Mouse (Mus musculus): ENCODE results near the gene Hist1h4f.

DNA sequence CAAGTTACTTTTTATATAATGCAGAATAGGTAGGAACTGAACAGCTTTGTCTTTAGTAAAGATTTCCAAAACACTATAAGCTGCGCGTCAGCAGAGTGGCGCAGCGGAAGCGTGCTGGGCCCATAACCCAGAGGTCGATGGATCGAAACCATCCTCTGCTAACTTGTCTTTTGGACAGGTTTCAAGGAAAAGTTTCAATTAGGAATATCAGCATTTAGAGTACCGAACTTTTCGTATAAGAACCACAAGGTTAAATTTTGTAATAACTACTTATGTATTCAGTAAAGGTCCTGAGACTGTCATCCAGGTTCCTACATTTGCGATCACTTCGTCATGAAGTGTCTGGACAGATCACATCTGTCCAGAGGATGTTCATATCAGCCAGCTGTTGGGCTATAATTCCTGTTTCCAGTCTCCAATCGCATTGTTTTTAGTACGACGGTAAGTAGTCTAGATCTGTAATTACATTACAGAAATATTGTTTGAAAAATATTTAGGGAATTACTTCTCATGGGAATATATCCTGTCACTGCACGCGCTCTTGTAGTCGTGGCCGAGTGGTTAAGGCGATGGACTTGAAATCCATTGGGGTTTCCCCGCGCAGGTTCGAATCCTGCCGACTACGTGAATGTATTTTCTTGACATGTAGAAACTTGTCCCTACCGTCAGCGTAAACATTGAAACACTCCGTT lies 33.7 kb downstream of the Hist1h4f start:
- no peak for TF ChIP-seq CTCF (IDR thresholded peaks at IDR 0.05; ENCODE audit: low read depth, low read length)
- TF ChIP-seq GATA1 (IDR thresholded peaks at IDR 0.05; ENCODE audit: borderline replicate concordance, low read length), result no peak
- TF ChIP-seq POLR2AphosphoS5 (IDR thresholded peaks at IDR 0.05; ENCODE audit: insufficient replicate concordance, low read depth, low read length), result no peak
- TF ChIP-seq TAL1 (conservative IDR thresholded peaks at IDR 0.05; ENCODE audit: low read depth, low read length), result no peak
